Mouse (Mus musculus) ovary, adult 18-20 months (tissue): ENCODE measurements around the gene Dnajb4.

Source experiments
- DNase-seq: peaks from one replicate; pipeline ENCODE4 v3.0.0; 2022; ENCODE audit warnings: low spot score, mixed read lengths

Gene Dnajb4

DNA sequence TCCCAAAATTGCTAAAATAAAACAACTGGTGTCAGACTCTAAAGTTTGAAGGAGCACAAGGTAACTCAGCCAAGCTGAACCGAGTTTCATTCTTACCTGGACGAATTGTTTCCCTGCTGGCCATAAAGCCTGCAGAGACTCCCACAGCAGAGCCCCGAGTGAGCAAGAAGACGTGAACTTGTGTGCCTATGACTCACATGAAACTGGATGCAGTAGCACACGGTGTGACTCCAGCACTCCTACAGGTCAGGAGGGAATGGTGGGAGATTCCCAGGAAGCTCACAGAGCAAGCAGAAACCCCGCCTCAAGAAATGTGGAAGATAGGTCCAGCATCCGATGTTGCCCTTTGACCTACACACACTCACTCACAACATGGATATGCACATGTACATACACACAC, 38.2 kb downstream of the Dnajb4 start:
- DNase-seq: no peak

DNA sequence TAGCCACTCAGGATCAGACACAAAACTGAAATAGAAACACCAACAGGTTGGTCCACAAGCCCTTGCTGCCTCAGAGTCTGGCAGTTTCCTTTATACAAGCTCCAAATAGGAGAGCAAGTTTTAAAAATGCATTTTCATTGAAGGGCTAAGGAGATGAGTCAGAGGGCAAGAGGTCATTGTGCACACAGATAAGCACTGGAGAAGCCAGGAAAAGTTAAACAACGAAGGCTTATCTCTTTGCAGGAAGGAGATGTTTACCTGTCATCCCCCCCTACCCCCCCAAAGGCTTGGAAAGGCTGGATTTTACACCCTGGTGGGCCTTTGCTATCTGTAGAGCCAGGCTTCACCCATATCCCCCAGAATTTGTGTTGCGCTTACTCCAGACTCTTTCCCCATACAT, 38.9 kb downstream of the Dnajb4 start:
- no peak for DNase-seq

DNA sequence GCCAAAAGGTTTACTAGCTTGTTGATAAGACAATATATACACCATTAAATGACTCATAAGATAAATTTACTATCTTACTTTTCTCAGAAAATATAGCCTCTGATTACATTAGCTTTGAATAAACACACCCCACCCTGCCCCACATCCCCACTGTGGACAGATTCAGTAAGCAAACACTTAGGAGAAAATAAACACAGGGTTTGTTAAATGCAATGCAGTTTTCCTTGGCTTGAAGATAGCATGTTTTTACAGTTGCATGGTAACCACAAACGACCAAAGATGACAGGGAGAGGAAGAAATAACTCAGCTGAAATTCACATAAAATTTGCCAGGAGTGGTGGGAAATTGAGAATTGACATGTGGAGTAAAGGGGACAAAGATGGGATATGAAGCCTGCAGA, 39.7 kb downstream of the Dnajb4 start:
- DNase-seq: no peak

DNA sequence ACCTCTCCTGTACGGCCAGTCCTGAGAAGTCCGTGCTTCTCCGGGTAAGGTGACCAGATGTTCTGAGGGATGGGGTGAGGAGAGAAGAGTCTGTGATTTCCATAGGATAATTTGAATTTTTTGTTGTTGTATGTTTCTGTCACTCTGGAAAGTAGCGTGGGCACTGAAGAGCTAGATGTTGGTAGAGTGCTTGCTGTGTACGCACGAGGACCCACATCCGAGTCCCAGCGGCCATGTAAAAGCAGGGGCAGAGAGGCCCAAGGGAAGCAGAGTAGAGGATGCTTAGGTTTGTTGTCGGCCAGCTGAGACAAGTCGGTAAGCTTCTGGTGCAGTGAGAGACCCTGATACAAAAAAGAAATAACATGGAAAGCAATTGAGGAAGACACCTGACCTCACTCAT, 42.1 kb downstream of the Dnajb4 start:
- DNase-seq: no peak

DNA sequence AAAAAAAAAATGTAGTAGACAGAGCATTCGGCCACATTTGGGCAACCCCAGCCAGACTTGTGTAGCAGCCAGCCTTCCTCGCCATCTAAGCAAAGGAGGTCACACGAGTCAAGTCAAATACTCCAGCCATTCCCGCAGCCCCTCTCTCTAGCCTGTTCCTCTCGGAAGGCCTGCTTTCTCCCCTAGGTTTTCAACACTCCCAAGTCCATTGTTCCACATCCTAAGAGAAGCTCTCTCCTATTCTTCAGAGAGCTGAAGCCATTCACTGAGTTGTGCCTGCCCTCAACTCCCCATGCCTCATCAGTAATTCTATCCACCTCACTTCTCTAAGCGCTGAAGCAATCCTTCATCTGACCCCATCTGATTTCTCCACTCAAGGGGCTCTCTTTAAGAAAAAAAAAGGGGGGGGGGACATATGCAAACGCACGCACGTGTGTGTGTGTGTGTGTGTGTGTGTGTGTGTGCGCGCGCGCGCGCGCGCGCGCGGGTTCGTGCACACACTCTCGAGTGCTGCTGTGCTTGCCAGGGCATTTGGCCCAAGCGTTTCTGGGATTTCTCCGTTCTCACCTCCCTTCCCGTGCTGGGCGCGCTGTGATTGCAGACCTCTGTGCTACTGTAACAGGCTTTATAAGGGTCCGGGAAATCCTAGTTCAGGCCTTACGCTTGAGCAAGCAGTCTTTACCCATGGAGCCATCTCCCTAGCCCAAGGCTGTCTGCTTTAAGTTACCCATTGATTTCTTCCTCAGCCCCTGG, 43.2 kb downstream of the Dnajb4 start:
- no peak for DNase-seq

DNA sequence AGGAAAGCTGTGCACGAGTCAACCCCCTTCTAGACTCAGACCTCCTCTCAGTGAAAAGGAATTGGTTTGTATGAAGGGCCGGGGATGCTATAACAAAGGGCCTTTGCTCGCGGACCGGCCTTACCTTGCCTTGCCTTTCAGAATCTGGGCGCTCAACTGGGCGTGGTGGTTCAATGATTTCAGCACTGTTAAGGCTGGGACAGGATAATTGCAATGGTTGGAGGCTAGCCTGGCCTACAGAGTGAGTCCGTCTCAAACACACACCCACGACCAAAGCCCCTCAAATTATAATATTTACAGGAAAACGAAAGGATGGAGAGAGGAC, 44.0 kb downstream of the Dnajb4 start, which contains the start of gene Gipc2:
Gipc2 (minus strand) TSS at position 132 of the 325 bp plus-strand sequence.
- DNase-seq: no peak

DNA sequence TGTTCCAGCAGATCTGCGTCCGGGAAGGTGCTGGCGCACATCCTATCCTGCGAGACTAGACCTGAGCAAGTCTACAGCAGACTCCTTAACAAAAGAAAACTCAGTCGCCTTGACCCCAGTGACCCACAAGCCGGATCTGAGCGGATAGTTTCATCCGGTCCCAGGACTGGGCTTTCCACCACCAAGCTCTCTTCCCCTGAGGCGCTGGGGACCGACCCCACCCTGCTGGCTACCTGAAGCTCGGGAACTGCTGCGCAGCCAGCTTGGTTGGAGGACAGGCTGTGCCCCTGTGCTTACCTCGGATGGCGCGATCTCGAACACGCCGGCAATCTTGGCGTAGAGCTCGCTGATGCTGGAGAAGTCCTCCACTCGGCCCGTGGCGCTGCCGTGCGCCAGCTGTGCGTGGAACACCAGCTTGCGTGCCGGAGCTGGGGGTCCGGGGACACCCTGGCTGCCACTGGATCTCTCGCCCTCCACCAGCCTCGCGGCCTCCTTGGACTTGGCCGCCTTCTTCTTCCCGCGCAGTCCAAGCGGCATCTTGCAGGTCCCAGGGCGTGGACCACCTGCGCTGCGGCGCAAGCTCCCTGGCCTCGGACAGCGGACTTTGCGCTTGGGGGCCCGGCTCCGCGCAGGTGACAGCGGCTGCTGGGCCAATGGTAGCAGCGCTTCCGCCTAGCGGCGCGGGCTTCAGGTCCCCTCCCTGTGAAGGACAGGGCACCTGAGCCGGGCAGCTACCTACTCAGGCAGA, 44.6 kb downstream of the Dnajb4 start:
- no peak for DNase-seq

DNA sequence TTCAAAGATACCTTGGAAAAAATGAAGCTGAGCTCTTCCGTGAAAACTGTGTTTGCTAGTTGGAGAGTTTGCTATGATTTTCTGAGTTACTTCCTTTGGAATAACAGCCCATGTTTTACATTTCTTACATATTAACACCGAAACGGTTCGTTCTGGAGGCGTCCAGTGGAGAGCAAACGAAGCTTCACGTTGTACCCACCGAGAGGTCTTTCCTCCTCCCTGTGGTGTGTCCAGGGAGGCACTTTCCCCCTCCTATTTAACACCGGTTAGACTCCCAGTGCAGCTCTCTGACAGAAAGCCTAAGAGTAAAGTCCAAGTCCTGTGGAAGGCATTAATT, 45.1 kb downstream of the Dnajb4 start:
- DNase-seq: no peak

DNA sequence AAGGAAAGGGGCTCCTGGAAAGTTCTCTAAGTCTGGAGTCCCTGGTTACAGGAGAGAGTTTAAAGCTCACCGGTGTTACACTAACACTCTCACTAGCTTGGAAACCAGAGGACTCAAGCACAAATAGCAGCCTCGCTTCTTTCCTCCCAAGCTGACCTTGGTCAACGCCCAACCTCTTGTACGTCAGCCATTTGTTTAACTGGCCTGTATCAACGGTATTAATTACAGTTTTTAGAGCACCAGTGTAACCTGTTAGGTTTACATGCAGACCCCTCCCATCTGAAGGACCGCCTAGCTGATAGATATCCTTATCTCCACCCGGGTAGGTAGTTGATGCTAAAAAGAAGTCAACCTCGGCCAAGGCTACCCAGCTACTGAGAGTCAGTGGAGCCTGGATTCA, 46.8 kb downstream of the Dnajb4 start:
- no peak for DNase-seq

DNA sequence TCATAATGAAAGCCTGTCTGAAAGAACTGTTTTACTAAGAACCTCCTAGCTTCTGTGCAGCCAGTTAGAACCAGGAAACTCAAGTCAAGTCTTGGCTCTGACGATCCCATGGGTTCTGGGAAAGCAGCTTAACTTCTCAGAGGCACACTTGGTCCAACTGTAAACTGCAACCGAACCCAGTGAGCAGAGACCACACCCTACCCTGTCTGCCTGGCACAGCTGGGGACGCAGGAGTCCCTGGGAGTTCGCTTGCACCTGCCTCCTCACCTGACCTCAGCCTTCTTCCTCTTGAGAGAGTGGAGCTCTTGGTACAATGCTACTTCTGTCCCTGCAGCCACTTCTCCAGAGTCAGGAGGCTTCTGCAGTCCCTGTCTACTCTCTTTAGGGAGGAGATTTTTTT, 49.5 kb downstream of the Dnajb4 start:
- no peak for DNase-seq

DNA sequence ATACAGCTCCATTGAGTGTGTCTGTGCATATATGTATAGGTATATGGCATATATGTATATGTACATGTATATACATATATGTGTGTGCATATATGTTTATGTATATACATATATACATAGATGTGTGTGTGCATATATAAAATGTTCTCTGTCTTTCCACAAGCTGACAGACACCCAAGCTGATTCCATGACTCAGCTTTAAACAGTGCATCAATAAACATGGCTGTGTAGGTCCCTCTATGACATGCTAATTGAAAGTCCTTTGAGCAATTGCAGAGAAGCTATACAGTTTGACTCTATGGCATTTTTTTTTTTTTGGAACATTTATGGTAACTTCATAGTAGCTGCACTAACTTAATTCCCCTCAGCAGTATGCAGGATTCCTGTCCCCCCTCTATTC, 50.8 kb downstream of the Dnajb4 start:
- no peak for DNase-seq

DNA sequence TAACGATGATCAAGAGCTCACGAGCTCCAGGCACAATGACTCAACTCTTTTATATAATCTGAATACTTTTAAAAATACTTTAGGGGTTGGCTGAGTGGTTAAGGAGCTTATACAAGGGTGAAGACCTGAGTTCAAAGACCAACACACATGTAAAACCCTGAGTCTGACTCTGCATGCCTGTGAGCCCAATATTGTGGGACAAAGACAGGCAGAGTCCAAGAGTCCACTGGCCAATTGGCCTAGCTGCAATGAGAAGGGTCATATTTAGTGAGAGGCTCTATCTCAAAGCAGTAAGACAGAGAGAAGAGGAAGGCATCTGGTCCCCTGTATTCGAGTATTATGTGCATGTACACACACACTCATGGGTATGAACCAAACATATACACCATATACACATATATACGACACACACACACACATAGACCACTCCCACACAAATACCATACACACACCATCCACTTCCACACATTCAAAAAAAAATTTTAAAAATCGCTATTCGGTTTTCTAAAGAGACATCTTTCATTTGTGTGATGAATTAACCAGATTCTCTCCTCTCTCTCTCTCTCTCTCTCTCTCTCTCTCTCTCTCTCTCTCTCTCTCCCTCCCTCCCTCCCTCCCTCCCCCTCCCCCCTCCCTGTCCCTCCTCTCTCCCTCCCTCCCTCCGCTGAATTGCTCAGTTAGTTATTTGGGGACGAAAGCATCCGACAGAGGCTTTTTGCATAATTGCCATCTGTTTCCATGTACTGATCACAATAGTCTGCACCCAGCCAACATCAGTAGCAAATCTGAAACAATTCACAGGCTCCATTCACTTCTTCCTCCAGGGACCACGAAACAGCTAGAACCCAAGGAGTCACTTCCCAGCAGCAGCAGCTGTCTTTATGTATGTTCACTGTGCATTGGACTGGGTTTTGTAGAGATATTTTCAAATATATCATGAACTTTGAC, 51.5 kb downstream of the Dnajb4 start:
- DNase-seq: no peak

DNA sequence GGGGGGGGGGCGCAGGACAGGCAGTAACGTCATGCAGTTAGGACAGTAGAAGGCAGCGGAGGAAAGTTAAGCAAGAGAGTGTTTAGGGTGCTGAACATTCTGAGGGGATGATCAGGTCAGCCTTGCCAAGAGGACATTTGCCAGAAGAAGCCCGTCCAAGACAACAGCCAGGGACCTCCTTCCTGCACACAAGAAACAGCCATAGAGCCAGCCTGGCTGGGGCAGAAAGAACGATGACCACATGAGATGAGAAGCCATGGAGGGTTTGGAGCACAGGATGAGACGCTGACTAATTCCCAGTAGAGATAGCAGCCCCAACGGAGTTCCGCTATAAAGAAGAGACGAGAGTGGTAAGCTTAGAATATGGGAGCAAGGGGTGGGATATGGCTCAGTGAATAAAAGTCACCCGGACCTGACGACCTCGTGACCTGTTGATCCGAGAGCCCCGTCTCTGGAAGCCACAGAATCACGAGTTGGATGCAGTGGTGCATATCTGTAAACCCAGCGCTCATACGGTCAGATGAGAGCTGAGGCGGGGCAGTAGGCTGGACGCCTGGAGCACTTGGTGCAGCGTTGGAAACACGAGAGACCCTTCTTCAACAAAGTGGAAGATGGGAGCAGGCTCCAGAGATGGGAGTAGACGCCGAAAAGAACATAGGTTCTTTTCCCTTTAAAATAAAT, 53.1 kb downstream of the Dnajb4 start:
- DNase-seq: no peak

DNA sequence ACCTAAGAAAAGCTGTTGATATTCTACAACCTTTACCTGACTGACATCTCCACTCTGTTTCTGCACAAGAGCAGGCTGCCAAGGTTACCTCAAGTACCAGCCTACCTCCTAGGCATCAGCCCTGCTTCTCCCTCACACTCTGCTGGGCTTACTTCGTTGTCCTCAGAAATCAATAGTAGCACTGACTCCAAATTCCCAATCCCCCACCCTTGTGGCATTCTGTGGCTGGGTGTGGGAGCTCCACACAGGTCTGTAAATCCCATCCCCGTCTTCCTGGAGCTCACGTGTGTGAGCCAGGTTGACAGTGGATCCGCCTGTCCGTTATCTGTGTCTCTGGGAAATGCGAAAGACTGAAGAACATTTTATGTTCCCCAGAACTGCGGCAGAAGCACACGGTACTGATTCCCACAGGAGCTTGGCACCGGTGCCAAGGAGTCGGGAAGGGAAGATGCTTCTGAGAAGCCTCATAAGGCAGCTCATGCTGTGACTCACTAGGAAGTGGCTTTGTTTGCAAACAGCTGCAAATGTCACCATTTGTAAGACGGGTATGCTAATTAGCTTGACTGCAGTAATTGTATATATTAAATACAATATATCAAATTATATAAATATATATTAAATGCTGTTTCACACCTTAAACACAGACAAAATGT, 54.7 kb downstream of the Dnajb4 start:
- DNase-seq: no peak

DNA sequence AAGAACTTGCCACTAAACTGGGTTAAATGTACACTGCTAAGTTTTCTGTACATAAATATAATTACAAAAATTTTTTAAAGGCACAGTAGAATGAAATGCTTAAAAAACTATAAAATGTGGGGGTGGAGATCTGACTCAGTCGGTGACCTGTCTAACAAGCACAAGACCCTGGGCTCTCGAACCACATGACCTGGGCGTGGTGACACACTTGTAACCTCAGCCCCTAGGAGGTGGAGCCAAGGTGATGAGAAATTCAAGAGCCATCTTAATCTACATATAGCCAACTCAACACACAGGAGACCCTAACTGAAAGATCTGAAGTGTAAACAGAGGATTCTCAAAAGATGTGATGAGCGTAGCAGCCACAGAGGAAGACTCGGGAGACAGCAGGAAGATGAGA, 56.0 kb downstream of the Dnajb4 start:
- DNase-seq: no peak

DNA sequence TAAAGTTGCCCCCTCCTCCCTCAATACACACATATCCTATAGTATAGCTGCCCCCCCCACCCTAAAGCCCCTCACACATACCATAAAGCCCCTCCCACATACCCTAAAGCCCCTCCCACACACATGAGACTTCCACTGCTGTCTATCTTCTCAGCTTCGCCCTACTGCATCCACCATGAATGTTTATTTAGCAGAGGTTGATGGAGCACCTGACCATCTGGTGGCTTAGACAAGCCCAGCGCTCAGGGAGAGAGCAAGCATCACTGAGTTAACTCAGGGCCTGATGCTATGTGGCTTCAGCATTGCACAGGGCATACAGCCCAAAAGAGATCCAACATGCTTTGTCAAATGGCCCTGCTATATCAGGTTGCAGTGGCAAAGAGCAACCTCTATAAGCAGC, 57.0 kb downstream of the Dnajb4 start:
- DNase-seq: no peak

DNA sequence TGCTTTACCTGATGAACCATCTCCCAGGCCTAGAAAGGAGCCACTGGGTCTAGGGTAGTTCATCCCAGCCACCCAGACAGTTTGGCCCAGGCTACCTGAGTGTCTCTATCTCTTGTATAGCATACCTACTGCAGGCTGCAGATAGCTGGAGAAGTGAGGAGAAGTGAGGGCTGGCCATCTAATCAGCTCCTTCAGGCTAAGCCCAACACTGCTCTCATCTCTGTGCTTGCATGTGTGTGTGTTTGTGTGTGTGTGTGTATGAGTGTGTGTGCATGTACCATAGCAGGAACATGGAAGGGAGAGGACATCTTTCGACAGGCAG, 57.7 kb downstream of the Dnajb4 start:
- no peak for DNase-seq

DNA sequence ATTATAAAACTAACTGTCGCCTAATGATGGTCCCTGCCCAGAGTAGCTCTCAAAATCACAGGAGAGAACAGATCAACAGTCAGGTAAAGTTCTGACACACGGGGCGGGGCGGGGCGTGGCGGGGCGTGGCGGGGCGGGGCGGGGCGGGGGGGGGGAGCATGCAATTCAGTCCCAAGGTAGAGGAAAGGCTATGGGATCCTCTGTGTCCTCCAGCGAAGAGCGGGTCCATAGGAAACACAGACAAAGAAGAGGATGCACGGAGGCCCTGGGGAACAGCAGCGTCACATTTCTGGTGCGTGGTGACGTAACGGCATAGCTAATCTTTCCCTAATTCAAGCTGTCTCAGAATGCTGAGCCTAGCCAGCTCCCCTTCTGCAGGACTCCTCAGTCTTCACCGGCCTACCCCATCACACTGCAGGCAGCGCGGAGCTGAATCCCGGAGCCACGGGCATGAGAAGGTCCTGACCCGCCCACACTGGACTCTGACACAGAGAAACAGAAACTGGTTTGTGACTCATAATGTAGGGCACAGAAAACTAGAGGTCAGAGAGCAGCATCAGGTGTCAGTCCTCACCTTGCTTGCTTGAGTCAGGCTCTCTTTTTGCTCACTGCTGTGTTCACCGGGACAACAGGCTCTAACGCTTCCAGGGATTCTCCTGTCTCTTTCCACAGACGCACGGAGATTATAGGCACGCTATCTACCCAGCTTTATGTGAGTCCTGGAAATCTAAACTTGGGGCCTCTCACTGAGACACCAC, 58.2 kb downstream of the Dnajb4 start:
- DNase-seq: no peak

DNA sequence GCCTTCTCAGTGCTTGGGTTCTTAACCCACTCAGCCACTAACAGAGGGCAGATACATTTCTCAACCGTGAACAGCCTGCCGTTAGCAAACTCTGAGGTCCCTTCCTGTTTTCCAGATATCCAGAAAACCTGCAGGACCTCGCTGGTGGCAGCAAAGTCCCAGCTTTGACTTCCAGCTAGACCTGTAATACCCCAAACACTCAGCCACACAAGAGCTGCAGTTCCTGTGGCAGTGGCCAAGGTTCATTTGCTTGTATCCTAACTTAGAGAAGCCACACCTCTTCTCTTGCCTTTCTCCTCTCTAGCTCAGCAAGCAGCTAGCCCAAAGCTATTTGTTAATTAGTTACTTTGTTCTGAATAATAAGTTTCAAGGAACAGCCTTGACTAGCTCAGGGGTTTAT, 60.2 kb downstream of the Dnajb4 start:
- no peak for DNase-seq

DNA sequence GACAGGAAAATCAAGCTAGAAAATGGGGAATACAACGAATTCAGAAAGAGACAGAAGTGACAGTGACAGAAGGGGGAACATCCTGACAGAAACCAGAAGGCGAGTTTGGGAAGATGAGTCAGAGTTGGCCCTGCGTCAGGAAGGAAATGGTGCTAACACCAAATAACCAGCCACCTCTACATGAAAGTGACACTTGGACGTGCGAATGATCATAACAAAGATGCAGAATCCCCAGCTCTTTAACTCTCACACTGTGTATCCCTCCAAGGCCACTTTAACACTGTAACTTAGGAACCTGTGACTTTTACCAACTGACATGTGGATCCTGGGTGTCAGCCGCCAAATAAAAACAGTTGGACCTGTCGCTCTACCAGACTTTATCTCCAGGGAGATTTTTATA, 60.7 kb downstream of the Dnajb4 start:
- no peak for DNase-seq
